Mouse (Mus musculus) MEL (cell line): ENCODE data around the gene Slc16a11. TPM values are rescaled to one million over a fixed set of nuclear protein-coding genes. Genes with fewer than 3 reads are reported as not detected.

Source experiments
- DNase-seq: peaks from one replicate; pipeline ENCODE4 v3.0.0; 2011; ENCODE audit warnings: low read depth, low spot score
- H3K27ac ChIP-seq: 2 replicates; pipeline ENCODE4 v1.5.1; 2012; ENCODE audit warnings: low read depth, mild to moderate bottlenecking, control low read depth, low read length, moderate library complexity; ENCODE audit not compliant: control insufficient read depth
- H3K27me3 ChIP-seq, 2 experiments: fragments of 150-350 bp in 1 of 2; sonication (generic) in 1 of 2; 2 replicates each; pipeline ENCODE4 v1.6.1; 2012; ENCODE audit warnings: low read length in 2 of 2, mild to moderate bottlenecking in 2 of 2, improper control_type of control experiment in 1 of 2, moderate library complexity in 1 of 2; ENCODE audit not compliant: insufficient read depth in 2 of 2, control insufficient read depth in 1 of 2
- H3K36me3 ChIP-seq, 2 experiments: 2 replicates each; pipeline ENCODE4 v1.6.1; 2012 to 2014; ENCODE audit warnings: low read length in 2 of 2, improper control_type of control experiment in 1 of 2, inconsistent platforms in 1 of 2, mild to moderate bottlenecking in 1 of 2; ENCODE audit not compliant: insufficient read depth in 2 of 2, control insufficient read depth in 1 of 2
- H3K4me1 ChIP-seq, 2 experiments: fragments of 150-350 bp in 1 of 2; sonication (generic) in 1 of 2; 2 replicates each; pipeline ENCODE4 v1.6.1; 2012; ENCODE audit warnings: low read length in 2 of 2, improper control_type of control experiment in 1 of 2, mild to moderate bottlenecking in 1 of 2; ENCODE audit not compliant: insufficient read depth in 2 of 2, control insufficient read depth in 1 of 2
- H3K4me3 ChIP-seq, 2 experiments: fragments of 150-350 bp in 1 of 2; sonication (generic) in 1 of 2; 2 replicates each; pipeline ENCODE4 v1.5.1; 2012; ENCODE audit warnings: low read depth in 2 of 2, low read length in 2 of 2, mild to moderate bottlenecking in 2 of 2, moderate library complexity in 2 of 2, control low read depth in 1 of 2, improper control_type of control experiment in 1 of 2; ENCODE audit not compliant: control insufficient read depth in 1 of 2, insufficient read depth in 1 of 2
- H3K79me2 ChIP-seq: 2 replicates; pipeline ENCODE4 v1.6.1; 2012; ENCODE audit warnings: mild to moderate bottlenecking, low read length, moderate library complexity; ENCODE audit not compliant: control insufficient read depth, poor library complexity, insufficient read depth
- H3K9ac ChIP-seq: 2 replicates; pipeline ENCODE4 v1.6.1; 2012; ENCODE audit warnings: low read depth, mild to moderate bottlenecking, control low read depth, low read length, moderate library complexity; ENCODE audit not compliant: control insufficient read depth, poor library complexity, severe bottlenecking
- H3K9me3 ChIP-seq: fragments of 150-350 bp; sonication (generic); replicated peaks from 2 replicates; pipeline ENCODE4 v1.6.1; 2012; ENCODE audit warnings: mild to moderate bottlenecking, low read length, improper control_type of control experiment, moderate library complexity; ENCODE audit not compliant: insufficient read depth
- CHD2 ChIP-seq: IDR thresholded peaks from 2 replicates; pipeline ENCODE4 v1.6.1; 2011; ENCODE audit warnings: low read length, improper control_type of control experiment
- CTCF ChIP-seq, 3 experiments: IDR thresholded peaks in 2 of 3; conservative IDR thresholded peaks in 1 of 3; 2 replicates each; pipeline ENCODE4 v1.5.1; 2011 to 2012; ENCODE audit warnings: low read length in 3 of 3, low read depth in 2 of 3, mild to moderate bottlenecking in 2 of 3, improper control_type of control experiment in 1 of 3, inconsistent platforms in 1 of 3, mixed read lengths in 1 of 3, moderate library complexity in 1 of 3; ENCODE audit not compliant: control insufficient read depth in 1 of 3, insufficient read depth in 1 of 3, poor library complexity in 1 of 3, severe bottlenecking in 1 of 3
- E2F4 ChIP-seq: IDR thresholded peaks from 2 replicates; pipeline ENCODE4 v1.6.1; 2011; ENCODE audit warnings: low read depth, low read length, improper control_type of control experiment, borderline replicate concordance
- ELF1 ChIP-seq: IDR thresholded peaks from 2 replicates; pipeline ENCODE4 v1.6.1; 2014; ENCODE audit warnings: low read depth, mild to moderate bottlenecking, inconsistent platforms, low read length, improper control_type of control experiment, moderate library complexity
- ETS1 ChIP-seq: IDR thresholded peaks from 2 replicates; pipeline ENCODE4 v1.6.1; 2012; ENCODE audit warnings: low read depth, mild to moderate bottlenecking, inconsistent platforms, low read length, improper control_type of control experiment, moderate library complexity
- GATA1 ChIP-seq: IDR thresholded peaks from 2 replicates; pipeline ENCODE4 v1.6.1; 2011; ENCODE audit warnings: low read depth, low read length, improper control_type of control experiment
- HCFC1 ChIP-seq: IDR thresholded peaks from 2 replicates; pipeline ENCODE4 v1.6.1; 2012; ENCODE audit warnings: low read depth, mild to moderate bottlenecking, inconsistent platforms, low read length, improper control_type of control experiment, moderate library complexity
- JUND ChIP-seq: IDR thresholded peaks from 2 replicates; pipeline ENCODE4 v1.6.1; 2011; ENCODE audit warnings: low read depth, mild to moderate bottlenecking, improper control_type of control experiment, low read length
- MAFK ChIP-seq: IDR thresholded peaks from 2 replicates; pipeline ENCODE4 v1.6.1; 2011; ENCODE audit warnings: low read depth, mild to moderate bottlenecking, low read length, improper control_type of control experiment, borderline replicate concordance
- MAZ ChIP-seq: IDR thresholded peaks from 2 replicates; pipeline ENCODE4 v1.6.1; 2012; ENCODE audit warnings: low read depth, mild to moderate bottlenecking, inconsistent platforms, low read length, improper control_type of control experiment
- MYC ChIP-seq: IDR thresholded peaks from 2 replicates; pipeline ENCODE4 v1.6.1; 2011; ENCODE audit warnings: low read depth, mild to moderate bottlenecking, low read length, improper control_type of control experiment, moderate library complexity
- POLR2A ChIP-seq, 2 experiments: IDR thresholded peaks; 2 replicates each; pipeline ENCODE4 v1.6.1; 2011 to 2012; ENCODE audit warnings: low read length in 2 of 2, mild to moderate bottlenecking in 2 of 2, control low read depth in 1 of 2, improper control_type of control experiment in 1 of 2, low read depth in 1 of 2, moderate library complexity in 1 of 2; ENCODE audit not compliant: control insufficient read depth in 1 of 2, insufficient read depth in 1 of 2, poor library complexity in 1 of 2
- POLR2AphosphoS2 ChIP-seq: IDR thresholded peaks from 2 replicates; pipeline ENCODE4 v1.6.1; 2011; ENCODE audit warnings: low read length, improper control_type of control experiment
- POLR2AphosphoS5 ChIP-seq: IDR thresholded peaks from 2 replicates; pipeline ENCODE4 v1.6.1; 2012; ENCODE audit warnings: low read depth, borderline replicate concordance, mild to moderate bottlenecking, inconsistent platforms, low read length, moderate library complexity, mixed read lengths
- SIN3A ChIP-seq: IDR thresholded peaks from 2 replicates; pipeline ENCODE4 v1.6.1; 2012; ENCODE audit warnings: low read length, improper control_type of control experiment, inconsistent platforms
- SMC3 ChIP-seq: IDR thresholded peaks from 2 replicates; pipeline ENCODE4 v1.6.1; 2011; ENCODE audit warnings: low read depth, low read length, improper control_type of control experiment
- TCF12 ChIP-seq: IDR thresholded peaks from 2 replicates; pipeline ENCODE4 v1.6.1; 2014; ENCODE audit warnings: low read depth, mild to moderate bottlenecking, inconsistent platforms, low read length, improper control_type of control experiment, moderate library complexity
- UBTF ChIP-seq: IDR thresholded peaks from 2 replicates; pipeline ENCODE4 v1.6.1; 2012; ENCODE audit warnings: low read depth, mild to moderate bottlenecking, inconsistent platforms, low read length, improper control_type of control experiment, moderate library complexity, borderline replicate concordance; ENCODE audit not compliant: insufficient read depth
- ZKSCAN1 ChIP-seq: IDR thresholded peaks from 2 replicates; pipeline ENCODE4 v1.6.1; 2012; ENCODE audit warnings: low read depth, mild to moderate bottlenecking, inconsistent platforms, low read length, improper control_type of control experiment, moderate library complexity
- ZMIZ1 ChIP-seq: IDR thresholded peaks from 2 replicates; pipeline ENCODE4 v1.6.1; 2012; ENCODE audit warnings: low read depth, mild to moderate bottlenecking, inconsistent platforms, low read length, improper control_type of control experiment, moderate library complexity
- polyA plus RNA-seq, 2 experiments: library from polyadenylated mRNA; stranded (reverse) in 1 of 2; unstranded in 1 of 2; fragments of >175 nt in 1 of 2; fragments of >200 nt in 1 of 2; gene quantifications; 2 replicates each; pipeline versions ENCODE4 v1.2.1 to v1.2.4; 2012; ENCODE audit warnings: low replicate concordance in 2 of 2, low read depth in 1 of 2; ENCODE audit not compliant: insufficient read length in 2 of 2, insufficient read depth in 1 of 2, missing spikeins in 1 of 2
- total RNA-seq: library from RNA; depleted of rRNA; stranded (reverse); fragments of 300-350 nt; gene quantifications from 2 replicates; pipeline ENCODE4 v1.2.3, GENCODE M21; 2012

Slc16a11 gene
- total and polyA plus RNA-seq, 3 experiments = 0.31 to 1.2 TPM; not detected in 1

GRCm38 (mm10) chr11:70226602-70226890 lies 14.0 kb downstream of the Slc16a11 start:
- H3K4me3 ChIP-seq = no peak overlapping the region

GRCm38 (mm10) chr11:70227126-70227525 lies 14.6 kb downstream of the Slc16a11 start:
- Histone ChIP-seq H3K4me3 (no peak overlapping the region), H3K27ac (no peak overlapping the region)

More at GRCm38 (mm10) chr11:70226602-70226890, 14.0 kb downstream of the Slc16a11 start:
- no peak overlapping the region for H3K27ac ChIP-seq
- no peak overlapping the region for H3K9ac ChIP-seq
- H3K9me3 ChIP-seq = no peaks in the 10 kb centered on the region
- no peaks in the 10 kb centered on the region for H3K27me3 ChIP-seq
- peaks cover 5 to 12% of the 10 kb centered on the region in 2 experiments; a peak in 3 of 4 replicates for H3K4me1 ChIP-seq
- DNase-seq = no peak
- H3K36me3 ChIP-seq = no peaks in the 10 kb centered on the region; a peak in 1 of 4 replicates
- H3K79me2 ChIP-seq = peaks cover 2% of the 10 kb centered on the region; the same call in 1 of the 2 replicates
- TF ChIP-seq MAFK = no peak
- no peak for TF ChIP-seq UBTF
- no peak for TF ChIP-seq MAZ
- no peak for TF ChIP-seq POLR2AphosphoS2
- no peak for TF ChIP-seq HCFC1
- TF ChIP-seq CHD2 = no peak
- TF ChIP-seq POLR2A (IDR thresholded peaks at IDR 0.05; ENCODE audit: control insufficient read depth in 1 of 2, insufficient read depth in 1 of 2, low read depth in 1 of 2, low read length in 2 of 2, poor library complexity in 1 of 2) = no peak
- TF ChIP-seq CTCF (IDR thresholded peaks at IDR 0.05 in 2 of 3, conservative IDR thresholded peaks at IDR 0.05 in 1 of 3; ENCODE audit: control insufficient read depth in 1 of 3, insufficient read depth in 1 of 3, low read depth in 2 of 3, low read length in 3 of 3, poor library complexity in 1 of 3, severe bottlenecking in 1 of 3) = no peak
- no peak for TF ChIP-seq ZKSCAN1
- TF ChIP-seq, all 39 proteins: peak for 0

More at GRCm38 (mm10) chr11:70227126-70227525, 14.6 kb downstream of the Slc16a11 start:
- Histone ChIP-seq H3K9me3 (no peaks in the 10 kb centered on the region), H3K27me3 (no peaks in the 10 kb centered on the region), H3K4me1 (peaks cover 2 to 8% of the 10 kb centered on the region in 2 experiments; a peak in 3 of 4 replicates), H3K79me2 (no peaks in the 10 kb centered on the region), H3K9ac (no peak overlapping the region), H3K36me3 (no peaks in the 10 kb centered on the region; a peak in 1 of 4 replicates)
- DNase-seq = no peak
- TF ChIP-seq TCF12 (no peak), ZMIZ1 (no peak), POLR2AphosphoS5 (no peak), MAZ (no peak), CHD2 (no peak), UBTF (no peak), GATA1 (no peak), SMC3 (no peak), POLR2A (IDR thresholded peaks at IDR 0.05; ENCODE audit: control insufficient read depth in 1 of 2, insufficient read depth in 1 of 2, low read depth in 1 of 2, low read length in 2 of 2, poor library complexity in 1 of 2) (no peak), JUND (no peak), MYC (no peak), ELF1 (no peak), ETS1 (no peak), SIN3A (no peak), E2F4 (no peak)
